In genomic region chr5:45340411-45340810, GRCm38 (mm10) we compare ENCODE assay signal across 29 mouse cellular contexts.
A peak's percentile ranks its signal among the peaks of the same experiment; 100 is the strongest.
DNase-seq lines count a peak whose midpoint lies in the region; ATAC-seq and TF ChIP-seq lines count a peak whose summit lies in the region.
"Had no signal": no experiment of that assay in that cellular context is flagged by ENCODE, and none has a peak within 500 bp of the region (broad histone marks: within the 10 kb centered on the region; RNA-seq: fewer than 3 reads in every experiment).

No protein-coding gene starts in this region.

- H3K27me3 ChIP-seq in kidney, embryonic 16.5 days (ENCODE audit: insufficient read depth, low read length): no peaks in the 10 kb centered on the region
- H3K27me3 ChIP-seq in hindbrain, postnatal 0 days (ENCODE audit: insufficient read depth, low read length): no peaks in the 10 kb centered on the region
- H3K27me3 ChIP-seq: CH12.LX; embryonic facial prominence, embryonic 13.5 days; embryonic facial prominence, embryonic 15.5 days; forebrain, embryonic 12.5 days had no signal

- WGBS in kidney, embryonic 16.5 days: 74% methylated on average over 3 of the region's 3 CpGs
- WGBS in hindbrain, postnatal 0 days: 83% methylated on average over 3 of the region's 3 CpGs

- H3K9me3 ChIP-seq in kidney, embryonic 16.5 days (ENCODE audit: low read length): no peaks in the 10 kb centered on the region
- H3K9me3 ChIP-seq in hindbrain, postnatal 0 days (ENCODE audit: low read length): no peaks in the 10 kb centered on the region
- H3K9me3 ChIP-seq: embryonic facial prominence, embryonic 13.5 days; embryonic facial prominence, embryonic 15.5 days; forebrain, embryonic 10.5 days; forebrain, embryonic 12.5 days; G1E had no signal

- no peak overlapping the region for H3K27ac ChIP-seq in kidney, embryonic 16.5 days (ENCODE audit: low read length)
- no peak overlapping the region for H3K27ac ChIP-seq in hindbrain, postnatal 0 days
- H3K27ac ChIP-seq: embryonic facial prominence, embryonic 13.5 days; embryonic facial prominence, embryonic 15.5 days; forebrain, embryonic 10.5 days; forebrain, embryonic 12.5 days had no signal

- ATAC-seq in common myeloid progenitor, adult 5-6 weeks (replicated peaks; ENCODE audit: low read depth, poor library complexity, severe bottlenecking): peak; percentile 69
- ATAC-seq in hematopoietic stem cell, adult 5-6 weeks (replicated peaks in 1 of 2; ENCODE audit: insufficient read depth in 1 of 2, low FRiP score in 2 of 2, low TSS enrichment in 1 of 2, low read depth in 1 of 2, poor library complexity in 2 of 2, severe bottlenecking in 2 of 2): peak; percentile 76 to 78
- no peak for ATAC-seq in kidney, embryonic 16.5 days (ENCODE audit: low FRiP score, low TSS enrichment)
- ATAC-seq in hindbrain, postnatal 0 days: no peak
- ATAC-seq: activated CD4-positive, CD25-positive, alpha-beta regulatory T cell, adult 4 months; CD4-positive, CD25-positive, alpha-beta regulatory T cell, adult 4 months; forebrain, embryonic 14.5 days; forebrain, embryonic 16.5 days; Patski had no signal

- H3K4me1 ChIP-seq in kidney, embryonic 16.5 days (ENCODE audit: insufficient read depth, low read length): no peaks in the 10 kb centered on the region
- H3K4me1 ChIP-seq in hindbrain, postnatal 0 days (ENCODE audit: insufficient read depth, low read length): no peaks in the 10 kb centered on the region
- H3K4me1 ChIP-seq: embryonic facial prominence, embryonic 13.5 days; embryonic facial prominence, embryonic 15.5 days; forebrain, embryonic 10.5 days; forebrain, embryonic 12.5 days had no signal

- no peak for TF ChIP-seq CTCF in hindbrain, postnatal 0 days (IDR thresholded peaks at IDR 0.05; ENCODE audit: low read depth)

- H3K4me3 ChIP-seq in kidney, embryonic 16.5 days (ENCODE audit: low read length): no peak overlapping the region
- no peak overlapping the region for H3K4me3 ChIP-seq in hindbrain, postnatal 0 days (ENCODE audit: low read length)
- H3K4me3 ChIP-seq: embryonic facial prominence, embryonic 13.5 days; embryonic facial prominence, embryonic 15.5 days; erythroblast, embryonic 14.5 days; forebrain, embryonic 10.5 days; forebrain, embryonic 12.5 days had no signal

- no peaks in the 10 kb centered on the region for H3K36me3 ChIP-seq in kidney, embryonic 16.5 days (ENCODE audit: insufficient read depth, low read length)
- no peaks in the 10 kb centered on the region for H3K36me3 ChIP-seq in hindbrain, postnatal 0 days (ENCODE audit: insufficient read depth, low read length)
- H3K36me3 ChIP-seq: embryonic facial prominence, embryonic 13.5 days; embryonic facial prominence, embryonic 15.5 days; forebrain, embryonic 10.5 days; forebrain, embryonic 12.5 days; G1E had no signal

- DNase-seq in 3T3-L1 (ENCODE audit: low read depth, low spot score) (peak; percentile 27), 416B (ENCODE audit: low read depth) (peak; percentile 97)
- DNase-seq in frontal cortex, postnatal 14 days (ENCODE audit: low spot score in 2 of 2): no peak
- DNase-seq in thymus, adult 18-20 months: no peak
- DNase-seq in hindbrain, postnatal 0 days (ENCODE audit: low spot score): no peak
- DNase-seq: adrenal gland, adult 8-10 months; adrenal gland, postnatal 14 days; adrenal gland, postnatal 36 days; cerebellum, adult 11-12 months; cerebellum, adult 2 months; cerebellum, adult 9-10 months; cerebellum, postnatal 10 days; cerebellum, postnatal 25 days; embryo, embryonic 11 days had no signal

- H3K4me2 ChIP-seq in kidney, embryonic 16.5 days (replicated peaks; ENCODE audit: low read depth, low read length): no peak overlapping the region
- H3K4me2 ChIP-seq in hindbrain, postnatal 0 days (ENCODE audit: low read depth, low read length): no peak overlapping the region
- H3K4me2 ChIP-seq: embryonic facial prominence, embryonic 13.5 days; embryonic facial prominence, embryonic 15.5 days; forebrain, embryonic 12.5 days had no signal

- H3K9ac ChIP-seq in kidney, embryonic 16.5 days (replicated peaks; ENCODE audit: low read length): no peak overlapping the region
- H3K9ac ChIP-seq in hindbrain, postnatal 0 days (replicated peaks; ENCODE audit: low read length): no peak overlapping the region
- H3K9ac ChIP-seq: embryonic facial prominence, embryonic 13.5 days; embryonic facial prominence, embryonic 15.5 days; forebrain, embryonic 12.5 days had no signal

Comparison
In these comparisons a context has a peak if more than half of its experiments do, and no peak if none do; other contexts are left out.
1. DNase-seq: peak in 3T3-L1 (single experiment) and 416B (single experiment); none in frontal cortex, postnatal 14 days (0 of 2), thymus, adult 18-20 months (0 of 2) and hindbrain, postnatal 0 days (single experiment).
2. ATAC-seq: peak in common myeloid progenitor, adult 5-6 weeks (single experiment) and hematopoietic stem cell, adult 5-6 weeks (2 of 2); none in kidney, embryonic 16.5 days (single experiment) and hindbrain, postnatal 0 days (single experiment).